Mouse (Mus musculus) stomach, embryonic 15.5 days (tissue): Measurements from ENCODE around the gene Imp4. TPM values are rescaled to one million over a fixed set of nuclear protein-coding genes. Genes with fewer than 3 reads are reported as not detected.

ENCODE experiments used
- ATAC-seq: fragments of 200-750 bp; cut with Nextera tagmentation; 2 replicates; pipeline ENCODE4 v1.8.0; 2017; ENCODE audit warnings: low read depth, moderate number of reproducible peaks, moderate TSS enrichment; ENCODE audit not compliant: insufficient read depth, low FRiP score
- H3K27ac ChIP-seq: fragments of 300-500 bp; sonication (generic); 2 replicates; pipeline ENCODE4 v1.5.1; 2015; ENCODE audit warnings: mild to moderate bottlenecking, inconsistent platforms
- H3K27me3 ChIP-seq: fragments of 300-500 bp; sonication (generic); replicated peaks from 2 replicates; pipeline ENCODE4 v1.6.1; 2015; ENCODE audit warnings: inconsistent platforms
- H3K36me3 ChIP-seq: fragments of 300-500 bp; sonication (generic); 2 replicates; pipeline ENCODE4 v1.6.1; 2015; ENCODE audit warnings: inconsistent platforms
- H3K4me1 ChIP-seq: fragments of 300-500 bp; sonication (generic); 2 replicates; pipeline ENCODE4 v1.6.1; 2015; ENCODE audit warnings: inconsistent platforms
- H3K4me2 ChIP-seq: fragments of 300-500 bp; sonication (generic); 2 replicates; pipeline ENCODE4 v1.6.1; 2015; ENCODE audit warnings: mild to moderate bottlenecking, inconsistent platforms
- H3K4me3 ChIP-seq: fragments of 300-500 bp; sonication (generic); replicated peaks from 2 replicates; pipeline ENCODE4 v1.5.1; 2015; ENCODE audit warnings: inconsistent platforms
- H3K9ac ChIP-seq: fragments of 300-500 bp; sonication (generic); 2 replicates; pipeline ENCODE4 v1.6.1; 2015; ENCODE audit warnings: inconsistent platforms
- H3K9me3 ChIP-seq: fragments of 300-500 bp; sonication (generic); 2 replicates; pipeline ENCODE4 v1.6.1; 2016; ENCODE audit warnings: inconsistent platforms
- WGBS: fragments of 180-500 bp; shearing (Covaris S2); methylation state at CpG from one replicate; pipeline ENCODE4 v1.1.7; 2015; 5-methylcytosine and 5-hydroxymethylcytosine counted together
- polyA plus RNA-seq: library from polyadenylated mRNA; unstranded; fragments of >200 nt; fragmentation: Nextera tagmentation; extraction: Ambion mirVana; gene quantifications from 2 replicates; pipeline ENCODE4 v1.2.1, GENCODE M21; 2015

Imp4 gene
- 83.6 and 84.8 TPM in 2 replicates for polyA plus RNA-seq

DNA sequence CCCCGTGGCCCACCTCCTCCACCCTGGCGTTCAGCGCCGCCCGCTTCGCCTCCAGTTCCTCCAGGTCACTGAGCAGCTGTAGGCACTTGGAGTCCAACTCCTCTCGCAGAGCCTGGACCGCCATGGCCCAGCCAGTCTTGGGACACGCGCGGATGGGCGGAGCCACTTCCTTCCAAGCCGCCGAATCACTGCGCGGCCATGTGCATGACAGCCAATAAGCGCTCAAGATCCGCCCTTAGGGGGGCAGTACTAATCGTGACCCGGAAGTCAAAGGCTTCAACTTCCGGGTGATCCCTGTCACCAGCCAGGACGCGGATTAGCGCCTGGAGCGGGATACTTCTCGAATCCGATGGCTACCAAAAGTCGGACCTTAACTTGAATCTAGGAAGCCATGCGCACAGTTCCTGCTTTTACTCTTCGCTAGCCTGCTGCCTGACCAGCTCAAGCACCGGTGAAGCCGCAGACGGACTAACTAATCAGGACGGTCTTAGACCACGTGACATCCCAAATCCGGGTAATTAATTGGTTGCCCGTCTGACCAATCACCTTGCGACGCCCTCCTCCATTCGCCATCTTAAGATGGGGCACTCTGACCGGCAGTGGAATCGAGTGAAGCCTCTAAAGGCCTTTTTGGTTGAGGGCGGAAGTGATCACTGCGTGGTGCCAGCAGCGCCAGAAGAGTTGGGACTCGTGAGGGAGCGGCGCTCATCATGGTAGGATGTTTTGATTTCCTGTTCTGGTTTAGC lies at the start of gene Imp4, which contains the start of gene Ccdc115:
Imp4 (plus strand) TSS at position 637 of the 746 bp plus-strand sequence.
Ccdc115 (minus strand) TSS at position 458 of the 746 bp plus-strand sequence.
- Histone ChIP-seq H3K4me1 (peaks cover 15% of the 10 kb centered on the region), H3K4me3 (peak within 1 kb of the TSS; percentile 87), H3K4me2 (peak within 1 kb of the TSS; percentile 71), H3K27ac (peak within 1 kb of the TSS; percentile 67), H3K27me3 (no peaks in the 10 kb centered on the region), H3K36me3 (peaks cover 25% of the 10 kb centered on the region), H3K9ac (peak within 1 kb of the TSS; percentile 50), H3K9me3 (no peaks in the 10 kb centered on the region)
- under 1% methylated on average over 48 of the region's 48 CpGs for WGBS
- ATAC-seq: peak; percentile 95

GRCm38 (mm10) chr1:34396321-34396720 lies 43.3 kb upstream of the Imp4 start:
- H3K4me2 ChIP-seq: no peak overlapping the region
- no peaks in the 10 kb centered on the region for H3K36me3 ChIP-seq
- 96% methylated on average over 4 of the region's 4 CpGs for WGBS
- H3K27ac ChIP-seq: no peak overlapping the region
- no peak for ATAC-seq
- H3K4me3 ChIP-seq: no peak overlapping the region
- H3K27me3 ChIP-seq: no peaks in the 10 kb centered on the region
- H3K4me1 ChIP-seq: no peaks in the 10 kb centered on the region
- no peak overlapping the region for H3K9ac ChIP-seq
- no peaks in the 10 kb centered on the region for H3K9me3 ChIP-seq

- H3K9me3 ChIP-seq: no peaks in the 10 kb centered on the region
- no peak; the same call in 1 of the 2 replicates for ATAC-seq
- H3K27me3 ChIP-seq: no peaks in the 10 kb centered on the region
- no peak overlapping the region for H3K9ac ChIP-seq
- H3K27ac ChIP-seq: no peak overlapping the region
- H3K4me2 ChIP-seq: no peak overlapping the region
- WGBS: 36% methylated on average over 11 of the region's 11 CpGs
- H3K4me3 ChIP-seq: no peak overlapping the region
- H3K36me3 ChIP-seq: no peaks in the 10 kb centered on the region
- no peaks in the 10 kb centered on the region for H3K4me1 ChIP-seq
These were observed 40.3 kb upstream of the Imp4 start for GRCm38 (mm10) chr1:34399182-34399953.

- Histone ChIP-seq H3K4me1 (no peaks in the 10 kb centered on the region), H3K9me3 (0 out of 2 replicates have a peak, but pooled peaks cover 2% of the 10 kb centered on the region), H3K27ac (no peak overlapping the region), H3K36me3 (0 out of 2 replicates have a peak, but pooled peaks cover 9% of the 10 kb centered on the region), H3K4me2 (no peak overlapping the region), H3K9ac (no peak overlapping the region), H3K4me3 (no peak overlapping the region), H3K27me3 (no peaks in the 10 kb centered on the region)
- WGBS: 95% methylated on average over 2 of the region's 2 CpGs
- ATAC-seq: no peak
These were observed 11.2 kb upstream of the Imp4 start for GRCm38 (mm10) chr1:34428466-34428865.

DNA sequence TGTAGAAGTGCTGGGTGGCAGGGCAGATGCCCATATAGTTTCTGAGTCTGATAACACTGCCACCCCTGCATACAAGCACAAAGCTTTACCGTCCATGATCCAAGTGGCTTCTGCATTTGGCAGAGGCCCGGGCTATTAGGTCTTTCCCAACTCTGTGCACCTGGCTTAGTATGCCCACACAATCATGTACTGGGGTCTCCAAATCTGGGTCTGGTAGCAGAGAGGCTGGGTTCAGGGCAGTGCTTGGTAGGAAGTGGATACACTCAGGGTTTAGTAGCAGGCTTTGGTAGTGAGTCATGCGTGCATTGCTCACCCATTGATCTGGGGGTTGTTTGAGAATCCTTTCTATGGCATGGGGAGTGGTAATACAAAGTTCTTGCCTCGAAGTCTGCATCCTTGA lies 10.4 kb upstream of the Imp4 start:
- WGBS: 92% methylated on average over 4 of the region's 4 CpGs
- no peak overlapping the region for H3K27ac ChIP-seq
- H3K4me2 ChIP-seq: no peak overlapping the region
- no peaks in the 10 kb centered on the region for H3K27me3 ChIP-seq
- ATAC-seq: no peak
- no peaks in the 10 kb centered on the region for H3K4me1 ChIP-seq
- 0 out of 2 replicates have a peak, but pooled peaks cover 9% of the 10 kb centered on the region for H3K36me3 ChIP-seq
- 0 out of 2 replicates have a peak, but pooled peaks cover 2% of the 10 kb centered on the region for H3K9me3 ChIP-seq
- no peak overlapping the region for H3K4me3 ChIP-seq
- H3K9ac ChIP-seq: no peak overlapping the region

GRCm38 (mm10) chr1:34430981-34431380 lies 8.7 kb upstream of the Imp4 start:
- Histone ChIP-seq H3K27me3 (no peaks in the 10 kb centered on the region), H3K36me3 (0 out of 2 replicates have a peak, but pooled peaks cover 9% of the 10 kb centered on the region), H3K4me3 (no peak overlapping the region), H3K4me2 (no peak overlapping the region), H3K27ac (no peak overlapping the region), H3K4me1 (no peaks in the 10 kb centered on the region), H3K9me3 (0 out of 2 replicates have a peak, but pooled peaks cover 2% of the 10 kb centered on the region), H3K9ac (no peak overlapping the region)
- no peak for ATAC-seq
- WGBS: 94% methylated on average over 3 of the region's 3 CpGs

GRCm38 (mm10) chr1:34431431-34431830 lies 8.2 kb upstream of the Imp4 start:
- Histone ChIP-seq H3K9ac (no peak overlapping the region), H3K27me3 (no peaks in the 10 kb centered on the region), H3K4me2 (no peak overlapping the region), H3K4me3 (no peak overlapping the region), H3K4me1 (no peaks in the 10 kb centered on the region), H3K9me3 (0 out of 2 replicates have a peak, but pooled peaks cover 2% of the 10 kb centered on the region), H3K36me3 (0 out of 2 replicates have a peak, but pooled peaks cover 9% of the 10 kb centered on the region), H3K27ac (no peak overlapping the region)
- ATAC-seq: no peak
- WGBS: 97% methylated on average over 9 of the region's 9 CpGs

GRCm38 (mm10) chr1:34432411-34432775 lies 7.3 kb upstream of the Imp4 start:
- Histone ChIP-seq H3K27me3 (no peaks in the 10 kb centered on the region), H3K4me2 (peak overlapping the region; percentile 76), H3K9me3 (0 out of 2 replicates have a peak, but pooled peaks cover 2% of the 10 kb centered on the region), H3K36me3 (0 out of 2 replicates have a peak, but pooled peaks cover 9% of the 10 kb centered on the region), H3K4me1 (no peaks in the 10 kb centered on the region), H3K9ac (no peak overlapping the region), H3K27ac (peak overlapping the region; percentile 77; the same call in 1 of the 2 replicates), H3K4me3 (peak overlapping the region; percentile 44)
- 56% methylated on average over 13 of the region's 13 CpGs for WGBS
- ATAC-seq: no peak

DNA sequence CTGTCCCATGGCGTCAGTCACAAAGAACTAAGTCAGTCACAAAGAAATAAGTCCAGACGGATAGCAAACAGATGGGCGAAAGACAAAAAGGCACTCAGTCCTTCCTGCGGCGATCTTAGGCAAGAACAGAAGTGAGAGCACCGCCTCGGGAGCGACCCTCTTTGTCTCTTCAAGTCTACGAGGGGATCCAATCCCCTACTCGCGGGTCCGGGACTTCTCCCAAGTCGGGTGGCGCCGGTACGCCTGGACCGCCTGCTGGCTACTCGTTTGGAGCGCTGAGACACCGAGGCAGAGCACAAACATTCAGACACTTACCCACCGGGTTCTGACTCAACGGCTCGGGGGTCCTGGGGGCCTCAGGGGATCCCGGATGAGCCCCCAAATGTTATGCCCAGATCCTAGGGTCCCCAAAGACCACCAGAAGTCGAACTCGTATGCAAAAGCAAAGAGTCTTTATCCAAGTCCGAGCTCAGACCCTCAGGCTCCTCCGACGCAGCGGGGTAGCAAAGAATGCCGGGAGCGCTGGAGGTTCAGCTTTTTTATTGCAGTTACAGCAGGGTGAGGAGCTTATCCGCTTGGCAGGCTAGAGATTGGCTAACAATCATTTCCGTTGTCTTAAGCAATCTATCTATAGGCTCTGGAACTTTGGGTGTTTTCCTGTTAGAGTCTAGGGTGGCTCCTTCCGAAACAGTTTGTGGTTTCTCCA lies 6.7 kb upstream of the Imp4 start:
- H3K36me3 ChIP-seq: 0 out of 2 replicates have a peak, but pooled peaks cover 9% of the 10 kb centered on the region
- H3K4me2 ChIP-seq: peak overlapping the region; percentile 76
- peak overlapping the region; percentile 77 for H3K27ac ChIP-seq
- peak overlapping the region; percentile 44 for H3K4me3 ChIP-seq
- 0 out of 2 replicates have a peak, but pooled peaks cover 2% of the 10 kb centered on the region for H3K9me3 ChIP-seq
- H3K27me3 ChIP-seq: no peaks in the 10 kb centered on the region
- H3K9ac ChIP-seq: peak overlapping the region; percentile 50
- peak; percentile 40 for ATAC-seq
- no peaks in the 10 kb centered on the region for H3K4me1 ChIP-seq
- 17% methylated on average over 35 of the region's 35 CpGs for WGBS

- peaks cover 4% of the 10 kb centered on the region for H3K4me1 ChIP-seq
- peak overlapping the region; percentile 76 for H3K4me2 ChIP-seq
- H3K4me3 ChIP-seq: peak overlapping the region; percentile 70
- ATAC-seq: no peak
- WGBS: 12% methylated on average over 19 of the region's 19 CpGs
- no peaks in the 10 kb centered on the region for H3K27me3 ChIP-seq
- no peak overlapping the region for H3K9ac ChIP-seq
- 0 out of 2 replicates have a peak, but pooled peaks cover 9% of the 10 kb centered on the region for H3K36me3 ChIP-seq
- 0 out of 2 replicates have a peak, but pooled peaks cover 2% of the 10 kb centered on the region for H3K9me3 ChIP-seq
- H3K27ac ChIP-seq: peak overlapping the region; percentile 59; the same call in 1 of the 2 replicates
These were observed 5.6 kb upstream of the Imp4 start for GRCm38 (mm10) chr1:34433891-34434521.
